Mouse (Mus musculus) erythroid progenitor cell, adult 5-6 weeks (primary cell): ENCODE results near the gene Mrgprg. TPM values are rescaled to one million over a fixed set of nuclear protein-coding genes. Genes with fewer than 3 reads are reported as not detected.
A peak's percentile ranks its signal among the peaks of the same experiment; 100 is the strongest.

ENCODE experiments used
- ATAC-seq: replicated peaks from 2 replicates; pipeline ENCODE4 v1.8.0; 2016; ENCODE audit warnings: moderate number of reproducible peaks, mild to moderate bottlenecking, moderate TSS enrichment, inconsistent platforms; ENCODE audit not compliant: poor library complexity, low FRiP score, severe bottlenecking
- total RNA-seq, 2 experiments: library from RNA; stranded (forward) in 1 of 2; stranded (reverse) in 1 of 2; fragments of 150-400 nt in 1 of 2; fragments of 186-747, 209-891 nt in 1 of 2; gene quantifications; 2 replicates each; pipeline versions ENCODE4 v1.2.3 to v1.2.4; 2015 to 2017; ENCODE audit warnings: low replicate concordance in 2 of 2

Mrgprg gene
- total RNA-seq (2015; ENCODE audit: low replicate concordance): not detected in 2 replicates
- not detected in 2 replicates for total RNA-seq (2017; ENCODE audit: low replicate concordance)

DNA sequence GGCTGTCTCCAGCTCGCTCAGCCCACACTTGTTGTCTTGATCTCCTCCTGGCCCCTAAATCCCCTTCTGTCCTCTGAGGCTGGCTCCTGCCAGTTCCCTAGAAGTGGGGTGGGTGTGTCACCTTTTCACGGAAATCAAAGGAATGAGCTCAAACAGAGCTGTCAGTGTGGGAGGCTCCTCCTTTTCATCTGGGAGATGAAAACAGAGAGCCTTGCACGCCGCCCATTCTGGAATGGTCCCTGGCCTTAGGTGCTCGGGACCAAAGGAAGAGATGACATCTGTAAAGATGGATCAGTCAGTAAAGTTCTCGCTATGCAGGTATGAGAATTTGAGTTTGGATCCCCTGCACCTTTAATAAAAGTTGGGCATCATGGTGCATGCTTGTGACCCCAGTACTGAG lies at the start of gene Mrgprg:
TSS of gene Mrgprg (minus strand) at position 101 of the 400 bp plus-strand sequence.
- ATAC-seq: no peak

DNA sequence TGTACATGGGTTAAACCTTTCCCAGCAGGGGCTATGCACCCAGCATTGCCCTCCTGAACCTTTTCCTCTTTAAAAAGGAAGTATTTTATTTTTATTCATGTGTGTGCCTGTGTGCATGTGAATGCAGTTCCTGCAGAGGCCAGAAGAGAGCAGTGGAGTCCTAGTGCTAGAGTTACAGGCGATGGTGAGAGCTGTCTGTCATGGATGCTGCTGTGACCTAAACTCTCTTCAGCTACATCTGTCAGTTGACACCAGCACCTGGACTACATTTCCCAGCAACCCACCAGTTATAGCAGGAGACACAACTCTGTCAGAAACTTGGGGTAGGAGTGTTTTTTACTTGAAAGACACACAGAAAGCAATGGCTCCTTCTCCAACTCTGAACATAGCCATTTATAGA lies 42.1 kb upstream of the Mrgprg start:
- ATAC-seq: no peak

DNA sequence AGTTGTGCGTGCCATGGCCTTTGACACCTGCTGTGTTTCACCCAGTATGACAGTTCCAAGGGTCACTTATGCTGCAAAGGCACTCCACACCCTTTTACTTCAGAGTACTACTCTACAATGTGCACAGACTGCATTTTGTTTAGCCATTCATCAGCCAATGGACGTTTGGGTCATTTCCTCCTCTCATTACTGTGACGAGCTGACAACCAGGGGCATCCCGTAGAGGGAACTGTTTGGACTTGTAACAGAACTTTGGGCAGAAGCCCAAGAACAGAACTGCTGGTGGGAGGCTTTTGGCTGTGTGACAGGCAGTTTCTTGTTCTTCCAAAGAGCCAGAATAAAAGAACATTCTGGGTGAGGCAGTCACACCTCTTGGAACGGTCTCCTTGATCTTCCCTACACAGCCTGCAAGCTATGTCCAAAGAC lies 38.4 kb upstream of the Mrgprg start:
- ATAC-seq: no peak

DNA sequence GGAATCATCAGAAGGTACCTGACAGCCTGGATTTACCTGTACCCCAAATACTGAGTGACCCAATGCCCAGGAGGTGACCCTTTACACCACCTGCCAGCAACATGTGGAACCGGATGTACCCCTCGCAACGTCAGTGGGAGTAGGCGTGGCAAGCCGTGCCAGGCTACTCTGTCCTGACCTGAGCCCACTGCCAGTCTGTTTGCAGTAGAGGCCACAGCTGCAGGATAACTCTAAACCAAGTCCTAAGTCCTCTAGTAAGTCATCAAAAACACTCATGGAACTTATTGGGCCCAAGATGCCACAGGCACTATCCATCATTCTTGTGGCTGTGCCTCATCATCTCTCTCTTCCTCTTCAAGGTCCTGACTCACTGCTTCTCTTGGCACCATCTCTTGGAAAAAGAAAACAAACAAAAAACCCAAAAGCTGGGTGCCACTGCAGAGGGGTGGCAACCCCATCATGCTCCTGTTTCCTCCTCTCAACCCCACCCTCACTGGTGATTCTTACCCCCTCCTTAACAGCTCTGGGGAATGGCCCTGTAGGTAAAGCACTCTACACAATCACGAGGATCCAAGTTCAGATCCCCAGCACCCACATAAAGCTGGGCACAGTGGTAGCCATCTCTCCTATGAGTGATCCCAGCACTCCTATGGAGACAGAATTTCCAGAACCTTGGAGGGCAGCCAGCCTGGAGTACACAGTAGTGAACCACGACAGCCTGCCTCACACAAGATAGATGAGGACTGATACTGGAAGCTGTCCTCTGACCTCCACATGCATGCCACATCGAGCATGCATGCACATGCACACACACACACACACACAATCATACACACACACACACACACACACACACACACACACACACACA lies 34.6 kb upstream of the Mrgprg start:
- ATAC-seq: no peak

DNA sequence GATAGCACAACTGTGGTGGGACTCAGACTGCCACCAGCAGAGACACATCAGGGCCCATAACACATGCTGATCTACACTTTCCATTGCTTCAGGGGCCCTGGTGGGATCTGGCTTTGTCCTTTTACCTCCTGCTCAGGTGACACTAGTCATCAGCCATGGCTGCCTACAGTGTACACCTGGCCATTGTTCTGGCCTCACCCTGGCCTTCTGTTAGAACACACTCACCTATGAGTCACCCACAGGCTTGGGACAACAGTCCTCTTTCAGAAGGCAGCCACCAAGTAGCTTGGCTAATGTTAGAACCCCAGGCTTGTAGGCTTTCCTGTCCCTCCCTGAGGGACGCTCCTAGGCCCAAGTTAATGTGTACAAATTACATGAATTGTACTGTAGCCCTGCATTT lies 34.0 kb upstream of the Mrgprg start:
- no peak for ATAC-seq

DNA sequence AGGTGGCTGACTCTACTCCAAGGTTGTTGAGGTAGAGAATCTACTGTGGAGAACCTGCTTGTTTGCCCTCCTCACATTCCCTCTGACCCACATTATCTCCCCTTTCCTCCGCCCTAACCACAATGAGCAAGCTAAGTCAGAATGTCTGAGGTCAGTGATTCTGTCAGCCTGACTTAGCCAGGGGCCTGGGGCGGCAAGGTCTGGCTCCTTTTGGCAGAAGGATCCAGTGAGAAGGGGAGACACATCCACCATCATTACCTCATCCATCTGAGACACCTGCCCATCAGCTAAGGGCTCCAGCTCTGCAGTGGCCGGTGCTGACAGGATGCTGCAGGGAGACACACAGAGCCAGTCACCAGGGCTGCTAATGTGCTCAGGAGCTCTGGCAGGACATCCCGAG lies 32.0 kb upstream of the Mrgprg start:
- ATAC-seq: no peak

DNA sequence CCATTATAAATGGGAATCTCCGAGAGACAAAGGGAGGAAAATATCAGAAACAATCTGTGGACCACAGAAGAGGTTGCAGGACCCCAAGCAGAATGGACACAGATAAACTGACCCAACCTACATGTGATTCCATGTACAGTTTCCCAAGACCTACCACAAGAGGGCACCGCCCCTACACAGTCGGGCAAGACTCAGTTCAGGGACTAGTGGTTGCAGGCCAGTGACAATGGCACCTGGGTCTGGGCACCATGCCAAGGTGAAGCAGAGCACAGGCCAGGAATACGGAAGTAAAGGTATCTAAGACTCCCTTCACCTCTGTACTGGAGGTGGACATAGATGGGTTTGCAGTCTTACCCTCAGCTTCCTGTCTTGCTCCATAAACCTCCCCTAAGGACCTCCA lies 26.3 kb upstream of the Mrgprg start:
- ATAC-seq: no peak

DNA sequence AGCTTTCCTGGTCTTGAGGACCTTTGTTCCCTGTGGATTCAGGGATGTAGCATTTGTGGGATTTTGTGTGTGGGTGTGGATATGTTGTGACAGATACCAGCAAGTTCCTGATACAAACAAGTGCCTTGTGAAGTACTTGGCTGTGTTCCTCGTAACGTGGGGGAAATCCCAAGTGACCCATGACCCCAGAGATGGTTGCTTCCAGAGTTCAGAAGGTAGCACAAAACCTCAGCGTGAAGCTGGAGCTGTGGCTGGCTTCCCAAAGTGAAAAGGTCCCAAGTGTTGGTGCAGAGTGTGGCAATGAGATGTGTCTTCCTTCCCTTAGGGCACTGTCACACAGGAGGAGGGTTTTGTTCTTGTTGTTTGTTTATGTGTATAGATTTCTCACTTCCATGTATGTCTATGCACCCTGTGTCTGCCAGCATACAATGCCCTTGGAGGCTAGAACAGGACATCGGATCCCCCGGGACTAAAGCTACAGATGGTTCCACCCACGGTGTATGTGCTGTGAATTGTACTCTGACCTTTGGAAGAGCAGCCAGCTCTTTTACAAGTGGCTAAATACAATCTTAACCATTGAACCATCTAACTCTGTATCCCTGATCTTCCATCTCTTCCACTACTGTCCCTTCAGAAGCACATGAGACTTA lies 25.7 kb upstream of the Mrgprg start:
- ATAC-seq: no peak

DNA sequence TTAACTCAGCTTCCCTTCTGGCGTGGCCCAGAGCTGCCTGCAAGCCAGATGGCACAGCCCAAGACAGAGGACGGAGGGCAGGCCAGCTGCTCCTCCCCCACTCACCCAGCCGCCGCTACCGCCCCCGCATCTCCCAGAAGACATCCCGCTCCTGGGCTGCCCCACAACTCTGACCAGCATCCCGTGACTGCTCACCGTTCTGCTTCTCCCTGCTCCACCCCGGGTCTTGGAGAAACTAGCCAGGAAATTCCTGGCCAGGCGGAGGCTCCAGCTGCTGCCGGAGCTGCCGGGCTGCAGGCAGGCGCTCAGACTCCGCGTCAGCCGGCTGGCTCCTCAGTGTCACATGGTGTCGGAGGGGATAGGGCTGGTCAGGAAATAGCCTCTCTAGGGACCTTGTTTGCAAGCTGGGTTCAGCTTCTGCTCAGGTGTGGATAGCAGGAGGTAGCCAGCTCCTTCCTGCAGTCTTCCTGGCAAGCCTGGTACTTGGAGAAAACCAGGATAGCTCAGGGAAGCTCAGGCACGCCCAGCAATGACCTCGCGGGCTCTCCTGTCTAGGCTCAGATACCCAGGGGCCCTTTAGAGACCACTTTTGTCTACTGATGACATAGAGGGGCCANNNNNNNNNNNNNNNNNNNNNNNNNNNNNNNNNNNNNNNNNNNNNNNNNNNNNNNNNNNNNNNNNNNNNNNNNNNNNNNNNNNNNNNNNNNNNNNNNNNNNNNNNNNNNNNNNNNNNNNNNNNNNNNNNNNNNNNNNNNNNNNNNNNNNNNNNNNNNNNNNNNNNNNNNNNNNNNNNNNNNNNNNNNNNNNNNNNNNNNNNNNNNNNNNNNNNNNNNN lies 17.4 kb upstream of the Mrgprg start, which contains the start of gene Mrgpre:
TSS of gene Mrgpre (minus strand) at position 505 of the 834 bp plus-strand sequence.
- ATAC-seq: no peak

DNA sequence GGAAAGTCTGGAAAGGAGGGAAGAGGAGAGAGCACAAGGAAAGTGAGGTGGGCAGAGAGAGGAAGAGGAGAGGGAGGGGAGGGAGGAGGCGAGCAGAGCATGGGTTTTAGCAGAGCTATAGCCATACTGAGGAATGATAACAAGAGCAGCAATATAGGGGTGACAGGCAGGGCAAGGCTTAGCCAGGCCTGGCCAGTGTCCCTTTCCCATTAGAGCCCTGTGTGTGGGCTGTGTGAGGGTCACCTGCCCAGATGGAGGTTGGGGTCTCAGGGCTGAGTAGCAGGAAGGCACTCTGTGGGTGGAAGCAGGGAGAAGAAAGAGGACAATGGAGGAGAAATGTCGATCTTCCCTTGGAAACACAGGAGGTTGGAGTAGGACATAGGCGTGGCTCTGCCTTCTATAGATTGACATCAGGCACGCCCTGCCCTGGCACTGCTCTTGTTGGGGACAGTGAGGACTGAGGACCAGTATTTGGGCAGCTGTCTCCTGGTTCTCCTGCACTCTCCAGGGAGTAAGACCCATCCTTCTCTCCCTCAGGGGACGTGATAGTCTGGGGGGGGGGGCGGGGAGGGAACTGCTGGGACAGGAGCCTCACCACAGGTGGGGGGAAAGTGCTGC lies 16.7 kb upstream of the Mrgprg start:
- 0 out of 2 replicates have a peak, but pooled peaks have one; percentile 36 for ATAC-seq

DNA sequence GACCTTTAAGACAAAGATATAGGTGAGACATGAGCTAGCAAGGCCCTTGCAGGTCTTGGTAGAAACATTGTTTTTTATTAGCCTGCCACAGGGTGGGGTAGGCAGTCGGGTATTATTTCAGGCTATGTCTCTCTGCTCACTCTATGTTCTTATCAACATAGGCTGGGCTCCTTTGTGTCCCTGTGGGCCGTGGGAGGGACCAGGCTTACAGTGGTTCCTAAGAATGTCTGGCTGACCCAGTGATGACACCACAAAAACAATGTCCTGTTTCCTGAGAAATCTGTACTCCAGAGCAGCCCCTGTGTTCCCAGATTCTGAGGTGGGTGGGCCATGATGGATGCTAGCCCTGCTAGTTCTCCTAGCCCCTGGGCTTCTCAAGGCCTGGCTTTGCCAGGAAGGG lies 10.6 kb upstream of the Mrgprg start:
- no peak for ATAC-seq

DNA sequence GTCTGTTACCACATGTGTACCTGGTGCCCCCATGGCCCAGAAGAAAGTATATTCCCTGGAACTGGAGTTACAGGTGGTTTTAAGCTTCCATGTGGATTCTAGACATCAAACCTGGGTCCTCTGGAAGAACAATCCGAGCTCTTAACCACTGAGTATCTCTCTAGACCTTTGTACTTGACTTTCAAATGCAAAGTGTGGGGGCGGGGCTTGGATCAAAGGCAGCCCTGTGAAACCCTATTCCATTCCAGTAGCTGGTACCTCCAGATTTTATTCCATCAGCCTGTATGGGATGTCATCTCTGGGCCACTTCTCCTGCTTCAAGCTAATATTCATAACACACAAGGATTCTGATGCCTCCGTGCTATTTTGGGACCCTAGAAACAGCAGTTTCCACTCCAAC lies 9.3 kb upstream of the Mrgprg start:
- no peak for ATAC-seq

DNA sequence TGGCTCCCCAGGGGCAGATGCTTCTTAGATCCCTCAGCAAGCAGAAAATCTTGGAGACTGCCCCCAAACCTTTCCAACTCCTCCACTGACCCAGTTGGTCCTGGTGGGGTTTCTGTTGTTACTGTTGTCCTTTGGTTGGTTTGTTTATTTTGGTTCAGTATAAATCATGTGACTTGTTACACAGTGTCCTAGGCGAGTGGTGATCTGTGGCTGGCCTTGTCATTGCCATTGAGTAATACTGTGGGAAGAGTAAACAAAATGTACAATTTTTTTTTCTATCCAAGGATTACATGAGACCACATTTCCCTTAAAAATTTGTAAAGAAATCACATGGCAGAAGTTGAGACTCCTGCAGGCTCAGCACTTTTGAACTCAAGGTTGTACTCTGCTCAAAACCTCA lies 2.7 kb upstream of the Mrgprg start:
- ATAC-seq: no peak

DNA sequence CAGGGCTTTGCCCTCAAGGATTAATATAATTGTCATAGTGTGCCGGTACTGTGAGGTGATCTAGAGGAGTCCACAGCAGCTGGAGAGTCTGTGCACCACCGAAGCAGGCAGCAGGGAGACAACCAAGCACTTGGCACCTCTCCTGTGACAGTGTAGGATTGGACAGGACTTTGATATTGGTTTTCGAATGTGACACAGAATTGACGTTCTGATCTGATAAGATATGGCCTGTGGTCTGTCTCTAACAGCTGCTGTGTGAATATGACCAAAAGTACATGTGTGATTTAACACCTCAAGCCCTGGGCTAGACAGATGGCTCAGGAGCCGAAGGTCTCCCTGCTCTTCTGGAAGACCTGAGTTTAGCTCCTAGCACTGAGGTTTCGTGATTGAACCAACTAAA lies 1.5 kb upstream of the Mrgprg start:
- no peak for ATAC-seq

DNA sequence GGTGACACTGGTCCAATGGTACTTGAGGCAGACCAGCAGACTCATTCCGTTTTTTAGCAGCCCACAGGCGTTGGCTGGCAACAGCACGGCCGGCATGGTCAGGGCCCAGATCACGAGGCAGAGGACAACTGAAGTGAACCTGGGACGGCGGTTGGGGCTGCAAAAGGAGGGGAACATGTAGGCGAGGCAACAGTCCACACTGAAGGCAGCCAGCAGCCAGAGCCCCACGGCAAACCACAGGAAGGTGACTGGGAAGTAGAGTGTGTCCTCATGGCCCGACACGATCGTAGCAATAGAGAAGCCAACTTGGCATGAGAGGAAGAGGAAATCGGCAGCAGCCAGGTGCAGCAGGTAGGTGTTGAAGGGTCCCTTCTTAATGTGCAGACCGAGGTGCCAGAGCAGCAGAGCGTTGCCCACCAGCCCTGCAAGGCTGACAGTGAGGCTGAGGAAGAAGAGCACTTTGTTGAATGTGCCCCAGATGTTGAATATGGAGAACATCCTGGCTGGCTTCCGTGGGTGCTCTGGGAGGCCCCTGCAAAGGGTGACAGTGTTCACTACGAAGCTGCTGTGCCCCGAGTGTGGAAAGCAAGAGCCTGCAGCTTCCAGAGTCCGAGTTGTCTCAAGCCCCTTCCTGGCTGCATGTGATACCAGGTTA lies 1.8 kb downstream of the Mrgprg start:
- no peak for ATAC-seq

DNA sequence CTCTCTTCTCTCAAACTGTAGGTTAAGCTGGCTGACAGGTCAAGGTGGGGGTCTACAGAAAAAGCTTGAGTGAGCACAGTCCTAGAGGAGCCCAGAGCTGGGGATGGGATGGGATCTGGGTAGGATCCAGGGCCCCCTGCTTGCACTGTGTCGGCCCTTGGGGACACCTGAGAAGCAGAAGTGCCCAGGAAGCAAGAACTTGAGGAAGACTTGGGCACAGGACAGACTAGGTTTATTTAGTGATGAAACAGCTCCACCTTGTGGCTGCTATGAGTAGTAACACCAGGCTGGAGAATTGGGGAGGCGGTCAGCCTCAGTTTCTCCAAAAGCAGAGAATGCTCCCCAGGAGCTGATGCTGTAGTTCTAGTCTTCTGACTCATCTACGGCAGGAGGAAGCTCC lies 3.0 kb downstream of the Mrgprg start:
- peak; percentile 44; the same call in 1 of the 2 replicates for ATAC-seq

DNA sequence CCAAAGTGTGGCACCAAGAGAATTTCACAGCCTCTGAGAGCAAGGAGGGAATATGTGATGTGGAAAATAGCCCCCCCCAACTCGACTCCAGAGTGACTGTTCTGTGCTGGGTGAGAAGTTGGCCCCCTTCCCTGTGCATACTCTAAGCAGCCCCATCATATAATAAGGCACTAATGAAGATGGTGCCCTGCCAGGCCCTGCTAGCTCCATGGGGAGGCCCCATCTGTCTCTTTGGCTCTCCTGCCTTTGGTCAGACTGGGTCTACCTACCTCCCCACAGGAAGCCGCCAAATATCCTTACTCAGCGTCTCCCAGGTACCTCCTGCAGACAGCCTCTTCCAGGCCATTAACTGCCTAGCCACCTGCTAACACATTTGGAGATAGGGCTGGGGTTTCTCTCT lies 7.8 kb downstream of the Mrgprg start:
- ATAC-seq: no peak

DNA sequence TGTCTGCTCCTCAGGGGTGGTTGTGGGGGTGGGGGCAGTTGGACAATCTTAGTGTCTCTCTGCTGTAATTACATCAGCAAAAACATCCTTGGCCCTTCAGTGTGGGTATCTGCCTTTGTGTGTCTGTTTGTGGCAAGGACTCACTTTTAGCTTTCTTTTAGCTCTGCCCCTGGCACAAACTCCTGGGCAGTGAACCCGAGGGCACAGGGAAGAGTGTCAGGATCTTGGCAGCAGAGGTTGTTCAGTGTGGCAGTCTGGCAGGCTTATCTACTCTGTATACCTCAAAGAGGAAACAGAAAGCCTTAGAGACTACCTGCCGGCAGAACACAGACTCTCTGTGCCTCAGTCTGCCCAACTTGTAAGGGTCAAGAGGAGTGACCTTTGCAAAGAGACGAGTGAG lies 9.1 kb downstream of the Mrgprg start:
- ATAC-seq: no peak

DNA sequence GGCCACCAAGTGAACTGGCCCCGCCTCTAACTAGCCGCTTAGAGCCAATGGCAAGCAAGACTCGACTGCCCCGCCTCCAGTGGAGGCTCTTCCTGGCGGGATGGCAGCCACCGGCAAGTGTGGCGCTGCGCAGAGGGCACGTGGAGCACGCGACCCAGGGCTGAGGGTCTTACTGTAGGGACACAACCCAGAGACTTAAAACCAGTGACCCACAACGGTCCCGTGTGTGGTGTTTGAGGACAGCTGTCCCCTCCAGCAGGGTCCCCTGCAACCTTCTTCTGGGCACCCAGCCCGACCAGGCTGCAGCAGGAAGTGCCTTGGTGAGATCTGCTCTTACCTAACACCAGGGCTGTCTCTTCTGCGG lies 9.8 kb downstream of the Mrgprg start:
- peak; percentile 58 for ATAC-seq
